Mouse (Mus musculus) thymus, adult 2 months (tissue): Measurements from ENCODE around the gene Cers1. TPM values are rescaled to one million over a fixed set of nuclear protein-coding genes. Genes with fewer than 3 reads are reported as not detected.

Experiments used
- DNase-seq: peaks from one replicate; pipeline ENCODE4 v3.0.0; 2021
- H3K27ac ChIP-seq: fragments of 200-500 bp; 2 replicates; pipeline ENCODE4 v1.5.1; 2012; ENCODE audit warnings: low read length, control low read depth; ENCODE audit not compliant: control insufficient read depth, insufficient read depth
- H3K27me3 ChIP-seq: fragments of 200-500 bp; 2 replicates; pipeline ENCODE4 v1.6.1; 2012; ENCODE audit warnings: mild to moderate bottlenecking, low read length, moderate library complexity, mixed read lengths; ENCODE audit not compliant: control insufficient read depth, insufficient read depth
- H3K36me3 ChIP-seq: fragments of 200-500 bp; 2 replicates; pipeline ENCODE4 v1.6.1; 2012; ENCODE audit warnings: mild to moderate bottlenecking, low read length, moderate library complexity; ENCODE audit not compliant: control insufficient read depth, insufficient read depth
- H3K4me1 ChIP-seq: fragments of 200-500 bp; replicated peaks from 2 replicates; pipeline ENCODE4 v1.6.1; 2012; ENCODE audit warnings: low read length; ENCODE audit not compliant: control insufficient read depth, insufficient read depth
- H3K4me3 ChIP-seq: fragments of 200-500 bp; 2 replicates; pipeline ENCODE4 v1.5.1; 2012; ENCODE audit warnings: mild to moderate bottlenecking, low read length, control low read depth, moderate library complexity; ENCODE audit not compliant: control insufficient read depth, insufficient read depth
- CTCF ChIP-seq: fragments of 200-500 bp; IDR thresholded peaks from 2 replicates; pipeline ENCODE4 v1.5.1; 2012; ENCODE audit warnings: mild to moderate bottlenecking, control low read depth, low read length, moderate library complexity, borderline replicate concordance; ENCODE audit not compliant: control insufficient read depth, poor library complexity, insufficient read depth; ENCODE audit errors: extremely low read depth
- POLR2A ChIP-seq: fragments of 200-500 bp; IDR thresholded peaks from 2 replicates; pipeline ENCODE4 v1.6.1; 2012; ENCODE audit warnings: mild to moderate bottlenecking, low read length, control low read depth, moderate library complexity; ENCODE audit not compliant: control insufficient read depth, poor library complexity, insufficient read depth; ENCODE audit errors: extremely low read depth
- WGBS: fragments of 180-500 bp; shearing (Covaris S2); methylation state at CpG from one replicate; pipeline ENCODE4 v1.1.7; 2018; 5-methylcytosine and 5-hydroxymethylcytosine counted together
- polyA plus RNA-seq: library from polyadenylated mRNA; depleted of rRNA; stranded (reverse); fragments of >200 nt; gene quantifications from 2 replicates; pipeline ENCODE4 v1.2.3, GENCODE M21; 2012; rRNA removed

The Cers1 gene
- polyA plus RNA-seq, result 0.13 and 0.61 TPM in 2 replicates

DNA sequence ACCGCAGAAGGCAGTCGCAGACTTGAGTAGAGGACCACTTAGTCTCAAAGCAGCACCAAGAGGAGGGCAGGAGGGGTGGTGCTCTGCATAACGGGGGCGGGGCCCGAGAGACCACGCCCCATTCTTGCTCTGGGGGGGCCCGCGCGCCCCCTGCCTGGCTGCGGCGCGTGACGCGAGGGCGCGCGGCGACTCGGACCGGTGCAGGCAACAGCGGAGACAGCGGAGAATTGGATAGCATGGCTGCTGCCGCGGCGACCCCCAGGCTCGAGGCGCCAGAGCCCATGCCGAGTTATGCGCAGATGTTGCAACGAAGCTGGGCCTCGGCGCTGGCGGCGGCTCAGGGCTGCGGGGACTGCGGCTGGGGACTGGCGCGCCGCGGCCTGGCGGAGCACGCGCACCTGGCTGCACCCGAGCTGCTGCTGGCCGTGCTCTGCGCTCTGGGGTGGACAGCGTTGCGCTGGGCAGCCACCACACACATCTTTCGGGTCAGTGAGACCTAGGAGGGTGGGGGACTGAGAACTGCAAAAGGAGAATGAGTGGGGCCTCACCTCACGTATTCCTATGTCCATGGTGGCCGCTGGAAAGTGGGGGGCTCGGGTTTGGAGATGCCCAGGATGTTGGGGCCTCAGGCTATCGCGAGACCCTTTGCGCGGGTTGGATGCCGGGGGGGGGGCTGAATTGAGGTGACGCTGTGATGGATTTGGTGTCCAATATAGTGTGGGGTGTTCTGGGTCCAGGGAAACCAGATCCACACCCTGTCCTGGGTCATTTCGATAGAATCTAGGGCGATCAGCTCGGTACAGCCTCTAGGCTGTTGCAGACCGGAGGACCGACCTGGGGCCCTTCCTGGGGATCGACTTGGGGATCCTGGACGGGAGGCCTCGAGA lies at the start of gene Cers1:
TSS of gene Cers1 (plus strand) at position 152 of the 887 bp plus-strand sequence.
- no peak within 1 kb of the TSS for H3K27ac ChIP-seq
- no peak for TF ChIP-seq POLR2A
- no peak for TF ChIP-seq CTCF
- H3K36me3 ChIP-seq, result peaks cover 11% of the 10 kb centered on the region
- peaks cover 9% of the 10 kb centered on the region; the same call in 1 of the 2 replicates for H3K4me1 ChIP-seq
- DNase-seq, result peak; percentile 43
- H3K27me3 ChIP-seq, result no peaks in the 10 kb centered on the region
- H3K4me3 ChIP-seq, result peak within 1 kb of the TSS; percentile 32
- 10% methylated on average over 65 of the region's 66 CpGs for WGBS

DNA sequence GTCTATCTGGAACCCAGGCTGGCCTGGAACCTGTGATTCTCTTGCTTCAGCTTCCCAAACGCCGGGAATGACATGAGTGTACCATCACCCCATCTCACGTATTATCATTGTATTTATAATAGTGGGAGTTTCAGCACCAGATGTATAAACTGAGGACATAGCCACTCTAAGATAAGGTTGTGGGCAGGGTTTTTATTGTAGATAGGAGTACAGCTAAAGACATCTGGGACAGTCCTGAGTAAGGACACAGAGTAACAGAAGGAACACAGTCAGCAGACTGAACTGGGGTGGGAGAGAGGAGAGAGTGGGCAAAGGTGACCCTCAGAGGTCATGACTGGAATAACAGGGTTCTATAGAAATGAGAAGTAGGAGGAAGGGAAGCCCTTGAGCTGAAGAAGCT lies 47.9 kb upstream of the Cers1 start:
- H3K4me1 ChIP-seq, result peaks cover 17% of the 10 kb centered on the region
- no peak overlapping the region for H3K27ac ChIP-seq
- 93% methylated on average over 3 of the region's 3 CpGs for WGBS
- peaks cover 12% of the 10 kb centered on the region for H3K36me3 ChIP-seq
- DNase-seq, result no peak
- H3K4me3 ChIP-seq, result no peak overlapping the region
- no peak for TF ChIP-seq POLR2A
- TF ChIP-seq CTCF, result no peak
- H3K27me3 ChIP-seq, result no peaks in the 10 kb centered on the region

GRCm38 (mm10) chr8:70268311-70268710 lies 47.3 kb upstream of the Cers1 start:
- H3K4me3 ChIP-seq, result no peak overlapping the region
- H3K36me3 ChIP-seq, result peaks cover 5% of the 10 kb centered on the region; the same call in 1 of the 2 replicates
- peaks cover 17% of the 10 kb centered on the region for H3K4me1 ChIP-seq
- TF ChIP-seq CTCF (no peak), POLR2A (no peak)
- H3K27ac ChIP-seq, result peak overlapping the region; percentile 21; the same call in 1 of the 2 replicates
- WGBS, result 71% methylated on average over 5 of the region's 5 CpGs
- no peaks in the 10 kb centered on the region for H3K27me3 ChIP-seq
- DNase-seq, result no peak

DNA sequence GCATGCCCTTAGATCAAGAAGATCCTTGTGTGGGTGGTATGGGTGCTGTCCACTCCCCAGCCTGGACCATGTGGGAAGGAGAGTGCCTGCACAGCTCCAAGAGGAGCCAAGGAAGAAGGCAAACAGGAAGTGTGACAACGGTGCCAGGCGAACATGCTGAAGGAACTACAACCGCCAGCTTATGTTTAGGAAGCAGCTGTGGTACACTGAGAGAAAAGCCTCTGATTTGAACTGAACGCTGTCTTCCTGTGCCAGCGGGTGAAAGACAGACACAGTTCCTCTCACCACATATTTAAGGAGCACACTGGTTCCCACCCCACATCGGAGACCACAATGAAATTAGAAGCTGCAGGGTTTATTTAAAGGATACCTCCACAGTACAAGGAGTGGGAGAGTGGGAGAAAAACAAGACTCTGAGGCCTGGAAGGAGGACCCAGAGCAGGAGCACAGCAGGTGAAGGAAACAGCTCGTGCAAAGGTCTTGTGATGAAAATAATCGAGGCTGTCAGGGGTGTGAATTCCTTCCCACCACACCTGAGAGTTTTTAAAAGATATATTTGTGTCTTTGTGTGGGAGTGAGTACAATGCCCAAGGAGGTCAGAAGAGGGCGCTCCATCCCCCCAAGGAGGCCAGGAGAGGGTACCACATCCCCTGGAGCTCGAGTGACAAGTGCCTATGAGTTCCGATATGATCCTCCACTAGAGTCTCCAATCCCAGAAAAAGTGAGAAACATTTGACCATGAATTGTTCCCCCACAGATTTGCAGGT lies 46.6 kb upstream of the Cers1 start:
- peak; percentile 33 for DNase-seq
- Histone ChIP-seq H3K27ac (peak overlapping the region; percentile 23; the same call in 1 of the 2 replicates), H3K36me3 (no peaks in the 10 kb centered on the region), H3K4me1 (peaks cover 17% of the 10 kb centered on the region), H3K27me3 (no peaks in the 10 kb centered on the region), H3K4me3 (no peak overlapping the region)
- WGBS, result 13% methylated on average over 11 of the region's 11 CpGs
- TF ChIP-seq POLR2A, result no peak
- TF ChIP-seq CTCF, result no peak

DNA sequence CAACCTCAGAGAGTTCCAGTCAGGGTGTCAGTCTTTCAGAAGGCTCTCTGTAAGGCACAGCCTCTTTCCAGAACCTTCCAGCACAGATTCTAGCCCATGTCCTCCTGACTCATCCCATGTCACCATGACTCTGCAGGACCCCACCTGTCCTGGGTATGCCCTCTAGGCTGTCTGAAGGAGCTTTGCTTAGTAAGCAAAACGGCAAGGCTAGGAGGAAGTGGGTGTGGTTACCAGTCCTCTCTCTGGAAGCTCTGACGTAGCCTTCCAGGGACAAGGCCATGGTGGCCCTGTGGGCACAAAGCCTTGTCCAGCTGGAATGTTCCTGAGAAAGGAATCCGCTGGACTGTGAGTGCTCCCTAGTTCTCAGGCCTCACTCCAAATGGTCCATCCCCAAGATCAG lies 42.6 kb upstream of the Cers1 start:
- no peaks in the 10 kb centered on the region for H3K36me3 ChIP-seq
- H3K27ac ChIP-seq, result no peak overlapping the region
- H3K4me3 ChIP-seq, result no peak overlapping the region
- peaks cover 21% of the 10 kb centered on the region for H3K4me1 ChIP-seq
- TF ChIP-seq POLR2A (no peak), CTCF (no peak)
- H3K27me3 ChIP-seq, result no peaks in the 10 kb centered on the region
- 34% methylated on average over 3 of the region's 3 CpGs for WGBS
- peak; percentile 19 for DNase-seq

DNA sequence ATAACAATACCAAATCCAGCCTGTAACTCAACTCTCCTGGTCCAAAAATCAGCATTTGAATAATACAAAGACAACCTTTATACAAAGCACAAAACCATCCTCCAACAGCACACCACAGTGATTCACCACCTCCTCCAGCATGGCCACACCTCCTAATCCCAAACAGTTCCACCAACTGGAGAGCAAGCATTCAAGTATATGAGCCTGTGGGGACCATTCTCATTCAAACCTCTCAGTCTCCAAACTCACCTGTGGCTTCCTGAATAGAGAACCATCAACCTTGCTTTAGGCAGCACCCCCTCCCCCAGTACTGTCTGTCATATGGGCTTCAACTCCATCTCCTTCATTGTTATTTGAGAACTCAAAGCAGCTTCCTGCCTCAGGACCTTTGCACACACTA lies 41.2 kb upstream of the Cers1 start:
- H3K36me3 ChIP-seq, result no peaks in the 10 kb centered on the region
- H3K27me3 ChIP-seq, result no peaks in the 10 kb centered on the region
- TF ChIP-seq POLR2A (no peak), CTCF (no peak)
- no peak for DNase-seq
- no peak overlapping the region for H3K4me3 ChIP-seq
- no peak overlapping the region for H3K27ac ChIP-seq
- peaks cover 12% of the 10 kb centered on the region for H3K4me1 ChIP-seq

DNA sequence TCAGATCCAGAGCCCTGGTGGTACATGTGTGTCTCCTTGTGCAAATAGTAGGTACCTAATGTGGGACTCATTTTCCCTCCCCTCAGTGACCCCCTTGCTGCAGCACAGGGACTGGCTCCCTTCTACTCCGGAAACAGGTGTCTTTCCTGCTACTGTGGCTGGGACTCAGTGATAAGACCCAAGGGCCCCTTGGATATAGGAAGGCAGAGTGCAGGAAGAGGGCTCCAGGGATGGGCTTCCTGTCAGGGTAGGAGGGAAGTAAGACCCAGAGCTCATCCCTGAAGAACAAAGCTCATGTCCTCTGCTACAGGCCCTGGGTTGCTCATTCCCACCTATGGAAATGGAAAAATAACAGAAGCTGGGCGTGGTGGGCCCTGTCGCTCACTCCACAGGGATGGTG lies 39.1 kb upstream of the Cers1 start:
- DNase-seq, result no peak
- Histone ChIP-seq H3K27me3 (no peaks in the 10 kb centered on the region), H3K36me3 (no peaks in the 10 kb centered on the region), H3K4me3 (no peak overlapping the region), H3K4me1 (peaks cover 8% of the 10 kb centered on the region), H3K27ac (no peak overlapping the region)
- 69% methylated on average over 3 of the region's 3 CpGs for WGBS
- no peak for TF ChIP-seq CTCF
- no peak for TF ChIP-seq POLR2A
